12 mouse cellular contexts compared by ENCODE assay signal in the genomic region with DNA sequence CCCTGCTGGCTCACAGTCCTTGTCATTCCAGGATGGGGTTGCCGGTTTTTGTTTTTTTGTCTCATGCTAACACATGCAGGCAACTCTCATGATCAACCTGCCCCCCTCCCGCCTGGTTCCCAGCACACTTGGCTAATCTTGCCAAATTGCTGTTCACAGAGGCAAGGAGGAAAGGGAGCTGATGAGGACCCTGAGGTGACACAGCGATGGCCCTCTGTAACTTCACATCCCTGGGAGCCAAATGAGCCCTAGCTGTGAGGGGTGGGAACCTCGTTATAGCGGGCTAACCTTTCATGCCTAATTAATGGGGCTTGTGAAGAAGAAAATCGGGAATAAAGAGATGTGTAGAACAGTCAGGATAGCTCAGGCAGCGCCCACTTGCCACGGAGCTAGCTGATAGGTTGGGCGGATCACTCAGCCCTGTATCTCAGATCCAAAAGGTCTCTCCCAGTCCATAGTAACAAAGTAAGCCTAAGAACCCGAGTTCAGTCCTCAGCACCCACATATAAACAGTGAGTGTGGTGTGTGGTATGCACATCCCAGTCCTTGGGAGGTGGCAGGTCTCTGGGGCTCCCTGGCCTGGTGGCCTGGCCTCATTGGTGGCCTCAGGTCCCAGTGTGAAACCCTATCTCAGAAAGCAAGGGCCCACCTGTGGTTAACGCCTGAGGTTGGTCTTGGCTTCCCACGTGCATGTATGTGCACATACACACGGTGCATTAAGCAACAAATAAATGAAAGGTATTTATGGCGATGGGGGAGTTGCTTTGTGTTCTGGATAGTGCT. TPM values are rescaled to one million over a fixed set of nuclear protein-coding genes. Genes with fewer than 3 reads are reported as not detected.
DNase-seq lines count a peak whose midpoint lies in the region; ATAC-seq and TF ChIP-seq lines count a peak whose summit lies in the region.
"Had no signal": no experiment of that assay in that cellular context is flagged by ENCODE, and none has a peak within 500 bp of the region (broad histone marks: within the 10 kb centered on the region; RNA-seq: fewer than 3 reads in every experiment).

No protein-coding gene starts in this region.

- WGBS in liver, embryonic 11.5 days, result 34% methylated on average over 14 of the region's 14 CpGs
- 48% methylated on average over 14 of the region's 14 CpGs for WGBS in liver, postnatal 0 days (ENCODE audit: insufficient replicate concordance)
- WGBS in hindbrain, embryonic 13.5 days, result 15% methylated on average over 14 of the region's 14 CpGs
- 50% methylated on average over 14 of the region's 14 CpGs for WGBS in stomach, embryonic 15.5 days

- no peak for TF ChIP-seq CTCF in liver, postnatal 0 days (IDR thresholded peaks at IDR 0.05; ENCODE audit: low read depth)

- DNase-seq in heart, adult 11 months, result peak; percentile 80
- no peak for DNase-seq in heart, postnatal 14 days
- no peak for DNase-seq in liver, embryonic 11.5 days (ENCODE audit: low spot score)
- no peak for DNase-seq in liver, postnatal 0 days
- no peak for DNase-seq in left cerebral cortex, postnatal 36 days (ENCODE audit: low spot score in 2 of 2)
- DNase-seq in adrenal gland, adult (ENCODE audit: inconsistent age in 2 of 2, low spot score in 1 of 2), result no peak
- DNase-seq: adrenal gland, postnatal 36 days; cerebellum, adult 8-10 months; lung, postnatal 14 days had no signal

- intact Hi-C loops in heart, postnatal 14 days (cut with DNase I), result no loop called here
- intact Hi-C loops in left cerebral cortex, postnatal 36 days (cut with DNase I), result no loop called here

- H3K4me1 ChIP-seq in liver, embryonic 11.5 days (replicated peaks; ENCODE audit: control insufficient read depth, insufficient read depth, low read length), result peaks cover 2% of the 10 kb centered on the region; the same call in 1 of the 2 replicates
- H3K4me1 ChIP-seq in liver, postnatal 0 days (ENCODE audit: insufficient read depth), result peaks cover 3% of the 10 kb centered on the region; the same call in 1 of the 2 replicates
- H3K4me1 ChIP-seq in hindbrain, embryonic 13.5 days (replicated peaks), result peaks cover 55% of the 10 kb centered on the region
- H3K4me1 ChIP-seq in stomach, embryonic 15.5 days, result peaks cover 39% of the 10 kb centered on the region

- H3K4me3 ChIP-seq in liver, embryonic 11.5 days (ENCODE audit: low read depth, low read length), result no peak overlapping the region
- H3K4me3 ChIP-seq in liver, postnatal 0 days (ENCODE audit: low read depth, low read length), result no peak overlapping the region
- H3K4me3 ChIP-seq in hindbrain, embryonic 13.5 days, result no peak overlapping the region
- H3K4me3 ChIP-seq in stomach, embryonic 15.5 days (replicated peaks), result no peak overlapping the region
- H3K4me3 ChIP-seq: layer of hippocampus, adult 2 months had no signal

- H3K9me3 ChIP-seq in liver, embryonic 11.5 days (ENCODE audit: control insufficient read depth, low read length), result no peaks in the 10 kb centered on the region
- H3K9me3 ChIP-seq in liver, postnatal 0 days (ENCODE audit: low read length), result no peaks in the 10 kb centered on the region
- H3K9me3 ChIP-seq in hindbrain, embryonic 13.5 days, result no peaks in the 10 kb centered on the region
- H3K9me3 ChIP-seq in stomach, embryonic 15.5 days, result no peaks in the 10 kb centered on the region

- H3K4me2 ChIP-seq in liver, embryonic 11.5 days, result peak overlapping the region; percentile 38; the same call in 1 of the 2 replicates
- no peak overlapping the region for H3K4me2 ChIP-seq in liver, postnatal 0 days (ENCODE audit: low read depth, low read length)
- no peak overlapping the region for H3K4me2 ChIP-seq in hindbrain, embryonic 13.5 days
- H3K4me2 ChIP-seq in stomach, embryonic 15.5 days, result 0 out of 2 replicates have a peak overlapping the region, but pooled peaks have one; percentile 25

- no peaks in the 10 kb centered on the region for H3K36me3 ChIP-seq in liver, embryonic 11.5 days (ENCODE audit: control insufficient read depth, insufficient read depth, low read length)
- H3K36me3 ChIP-seq in liver, postnatal 0 days (replicated peaks; ENCODE audit: insufficient read depth, low read length), result no peaks in the 10 kb centered on the region
- H3K36me3 ChIP-seq in hindbrain, embryonic 13.5 days, result no peaks in the 10 kb centered on the region
- H3K36me3 ChIP-seq in stomach, embryonic 15.5 days, result no peaks in the 10 kb centered on the region

- H3K27me3 ChIP-seq in liver, embryonic 11.5 days (replicated peaks; ENCODE audit: control insufficient read depth, insufficient read depth, low read length), result no peaks in the 10 kb centered on the region
- no peaks in the 10 kb centered on the region for H3K27me3 ChIP-seq in liver, postnatal 0 days (ENCODE audit: insufficient read depth, low read length)
- H3K27me3 ChIP-seq in hindbrain, embryonic 13.5 days, result no peaks in the 10 kb centered on the region
- H3K27me3 ChIP-seq in stomach, embryonic 15.5 days (replicated peaks), result no peaks in the 10 kb centered on the region

- no peak overlapping the region for H3K9ac ChIP-seq in liver, embryonic 11.5 days (ENCODE audit: low read depth, low read length)
- no peak overlapping the region for H3K9ac ChIP-seq in liver, postnatal 0 days (replicated peaks)
- no peak overlapping the region for H3K9ac ChIP-seq in hindbrain, embryonic 13.5 days
- H3K9ac ChIP-seq in stomach, embryonic 15.5 days, result no peak overlapping the region

- no peak for ATAC-seq in liver, embryonic 11.5 days (replicated peaks; ENCODE audit: low FRiP score)
- ATAC-seq in liver, postnatal 0 days, result no peak
- peak; percentile 64; the same call in 1 of the 2 replicates for ATAC-seq in hindbrain, embryonic 13.5 days (ENCODE audit: low FRiP score)
- ATAC-seq in stomach, embryonic 15.5 days (ENCODE audit: insufficient read depth, low FRiP score, low read depth), result no peak

- no peak overlapping the region for H3K27ac ChIP-seq in liver, embryonic 11.5 days (ENCODE audit: low read depth, low read length)
- no peak overlapping the region for H3K27ac ChIP-seq in liver, postnatal 0 days (ENCODE audit: low read depth)
- 0 out of 2 replicates have a peak overlapping the region, but pooled peaks have one; percentile 4 for H3K27ac ChIP-seq in hindbrain, embryonic 13.5 days
- no peak overlapping the region for H3K27ac ChIP-seq in stomach, embryonic 15.5 days
- H3K27ac ChIP-seq: layer of hippocampus, adult 2 months had no signal

- TF ChIP-seq EP300 in liver, postnatal 0 days (IDR thresholded peaks at IDR 0.05; ENCODE audit: low read depth), result no peak

RNA-seq across cellular contexts. Expression of a gene that starts 25.6 kb away (rescaled TPM):
- total RNA-seq in heart, postnatal 14 days (2021), result 10 to 100 TPM; 15.5 to 17.1 TPM
- polyA plus RNA-seq in liver, embryonic 11.5 days (2014; fragmentation: Nextera tagmentation; extraction: Ambion mirVana), result 4.4 and 4.7 TPM in 2 replicates
- 0.60 and 0.70 TPM in 2 replicates for polyA plus RNA-seq in liver, postnatal 0 days (2015; fragmentation: Nextera tagmentation; extraction: Ambion mirVana)
- polyA plus RNA-seq in hindbrain, embryonic 13.5 days (2015; fragmentation: Nextera tagmentation; extraction: Ambion mirVana), result 19.5 and 20.9 TPM in 2 replicates
- 18.4 and 19.8 TPM in 2 replicates for polyA plus RNA-seq in stomach, embryonic 15.5 days (2015; fragmentation: Nextera tagmentation; extraction: Ambion mirVana)
- total RNA-seq in left cerebral cortex, postnatal 36 days (2021), result 10 to 100 TPM; 16.0 to 21.0 TPM

Comparison
In these comparisons a context has a peak if more than half of its experiments do, and no peak if none do; other contexts are left out.
1. H3K4me2 ChIP-seq: peak in liver, embryonic 11.5 days (single experiment) and stomach, embryonic 15.5 days (single experiment); none in liver, postnatal 0 days (single experiment) and hindbrain, embryonic 13.5 days (single experiment).